Mouse (Mus musculus) urinary bladder, adult 18-20 months (tissue): ENCODE results near the gene Spag7.

Experiments used
- DNase-seq, 2 experiments: peaks; one replicate each; pipeline ENCODE4 v3.0.0; 2022; ENCODE audit warnings: low spot score in 2 of 2, mixed read lengths in 2 of 2

The Spag7 gene

DNA sequence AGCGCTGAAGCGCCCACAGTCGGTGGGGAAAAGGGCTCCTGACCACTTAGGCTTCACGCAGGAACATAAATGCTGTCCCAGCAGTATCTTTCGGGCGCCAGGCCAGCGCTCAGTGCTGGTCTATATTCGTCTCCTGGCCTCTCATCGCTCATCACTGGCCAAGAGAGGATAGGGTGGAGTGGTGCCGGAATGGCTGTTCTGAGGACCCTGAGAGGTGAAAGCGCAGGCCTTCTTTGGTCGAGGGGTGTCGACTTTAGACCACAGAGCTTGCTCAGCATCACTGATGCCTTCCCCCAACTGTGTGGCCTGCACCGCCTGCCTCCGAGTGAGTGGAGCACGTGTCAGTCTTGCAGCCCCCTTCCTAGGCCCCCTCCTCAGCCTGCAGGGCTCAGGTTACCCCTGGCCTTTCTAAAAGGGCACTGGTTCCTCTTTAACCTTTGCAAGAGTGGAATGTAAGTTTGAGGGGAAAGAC is 12.7 kb downstream of the Spag7 start:
- no peak for DNase-seq

DNA sequence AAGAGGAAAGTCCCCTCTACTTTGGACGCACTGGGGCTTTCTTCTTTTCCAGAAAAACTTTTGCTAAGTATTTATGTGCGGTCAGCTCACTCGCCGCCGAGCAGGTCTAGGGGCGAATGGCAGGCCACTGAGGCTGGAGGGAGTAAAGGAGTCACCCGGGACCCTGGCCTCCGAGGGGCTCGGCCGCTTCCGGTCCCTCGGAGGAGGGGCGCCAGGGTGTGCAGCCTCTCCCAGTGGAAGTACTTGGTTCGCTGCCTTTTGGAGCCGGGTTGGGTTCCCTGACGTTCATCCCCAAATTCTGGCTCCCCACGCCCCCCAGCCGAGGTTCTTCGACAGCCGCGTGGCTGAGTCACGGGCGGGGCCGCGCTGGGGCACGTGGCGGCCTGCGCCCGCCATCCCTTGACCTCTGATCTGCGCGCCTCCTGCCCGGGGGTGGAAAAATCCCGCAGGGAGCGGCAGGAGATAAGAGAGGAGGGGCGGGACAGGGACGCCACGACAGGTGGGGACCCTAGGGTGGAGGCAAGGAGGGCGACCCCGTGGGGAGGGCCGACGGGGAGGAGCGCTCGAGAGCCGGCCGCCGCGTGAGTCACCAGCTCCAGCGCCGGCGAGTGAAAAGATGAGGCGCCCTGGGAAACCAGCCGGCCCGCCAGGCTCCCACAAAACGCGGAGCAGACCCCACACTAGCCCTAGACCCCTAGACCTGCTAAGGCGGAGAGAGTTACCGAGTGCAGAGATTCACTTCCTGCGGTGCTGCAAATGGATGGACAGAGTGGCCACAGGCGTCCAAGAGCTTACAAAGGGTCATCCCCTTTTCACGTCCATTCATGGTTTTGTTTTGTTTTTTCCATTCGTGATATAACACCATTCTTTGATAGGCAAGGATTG is 13.4 kb downstream of the Spag7 start:
- DNase-seq, result peak; percentile 70 to 78

- peak; percentile 77 to 87 for DNase-seq
Observed at GRCm38 (mm10) chr11:70654923-70655570, 14.2 kb downstream of the Spag7 start.

DNA sequence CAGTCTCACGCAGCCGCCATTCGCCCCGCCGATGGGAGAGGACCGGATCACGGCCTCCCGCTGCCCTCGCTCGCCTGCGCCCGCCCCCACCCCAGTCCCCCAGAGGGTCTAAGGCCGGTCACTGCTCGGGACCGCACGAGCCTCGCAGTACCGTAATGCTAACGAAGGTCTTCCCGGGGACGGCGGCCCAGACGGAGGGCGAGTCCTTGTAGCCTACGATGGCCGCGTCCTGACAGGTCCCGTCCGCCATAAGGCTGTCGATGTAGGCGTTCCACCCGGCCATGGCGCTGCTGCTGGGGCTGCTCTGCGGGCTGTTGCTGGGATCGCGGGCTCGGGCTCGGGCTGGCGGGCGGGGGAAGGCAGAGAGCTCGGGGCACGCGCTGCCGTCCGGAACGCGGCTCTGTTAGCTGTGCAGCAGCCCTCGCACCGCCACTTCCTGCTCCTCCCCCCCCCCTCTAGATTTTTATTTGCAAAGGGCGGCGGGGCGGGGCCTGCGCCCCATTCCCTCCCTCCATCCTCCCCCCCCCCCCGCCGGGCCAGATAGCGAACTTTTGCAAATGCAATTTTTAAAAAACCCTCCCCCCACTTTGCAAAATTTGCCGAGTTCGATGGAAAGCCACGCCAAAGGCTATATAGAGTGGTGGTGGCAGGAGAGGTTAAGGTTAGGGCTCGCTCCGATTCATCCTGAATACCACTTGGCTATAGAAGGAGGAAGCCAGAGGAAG is 14.9 kb downstream of the Spag7 start, which contains the start of gene Pfn1:
Pfn1 (minus strand) TSS at position 447 of the 725 bp plus-strand sequence.
- peak in 1 of 2 experiments; percentile 59 for DNase-seq

GRCm38 (mm10) chr11:70653345-70654197 is 15.6 kb downstream of the Spag7 start:
- DNase-seq, result peak; percentile 57 to 60

- DNase-seq, result no peak
Observed at GRCm38 (mm10) chr11:70652884-70653344, 16.3 kb downstream of the Spag7 start.

- DNase-seq, result no peak
Observed at GRCm38 (mm10) chr11:70652029-70652883, 17.0 kb downstream of the Spag7 start.

GRCm38 (mm10) chr11:70651391-70651790 is 17.8 kb downstream of the Spag7 start:
- DNase-seq, result no peak

GRCm38 (mm10) chr11:70650322-70651175 is 18.7 kb downstream of the Spag7 start:
- DNase-seq, result no peak

- no peak for DNase-seq
Observed at GRCm38 (mm10) chr11:70649185-70649734, 20.0 kb downstream of the Spag7 start.

- no peak for DNase-seq
Observed at GRCm38 (mm10) chr11:70648512-70648911, 20.7 kb downstream of the Spag7 start.

- no peak for DNase-seq
Observed at GRCm38 (mm10) chr11:70647716-70648420, 21.3 kb downstream of the Spag7 start.

DNA sequence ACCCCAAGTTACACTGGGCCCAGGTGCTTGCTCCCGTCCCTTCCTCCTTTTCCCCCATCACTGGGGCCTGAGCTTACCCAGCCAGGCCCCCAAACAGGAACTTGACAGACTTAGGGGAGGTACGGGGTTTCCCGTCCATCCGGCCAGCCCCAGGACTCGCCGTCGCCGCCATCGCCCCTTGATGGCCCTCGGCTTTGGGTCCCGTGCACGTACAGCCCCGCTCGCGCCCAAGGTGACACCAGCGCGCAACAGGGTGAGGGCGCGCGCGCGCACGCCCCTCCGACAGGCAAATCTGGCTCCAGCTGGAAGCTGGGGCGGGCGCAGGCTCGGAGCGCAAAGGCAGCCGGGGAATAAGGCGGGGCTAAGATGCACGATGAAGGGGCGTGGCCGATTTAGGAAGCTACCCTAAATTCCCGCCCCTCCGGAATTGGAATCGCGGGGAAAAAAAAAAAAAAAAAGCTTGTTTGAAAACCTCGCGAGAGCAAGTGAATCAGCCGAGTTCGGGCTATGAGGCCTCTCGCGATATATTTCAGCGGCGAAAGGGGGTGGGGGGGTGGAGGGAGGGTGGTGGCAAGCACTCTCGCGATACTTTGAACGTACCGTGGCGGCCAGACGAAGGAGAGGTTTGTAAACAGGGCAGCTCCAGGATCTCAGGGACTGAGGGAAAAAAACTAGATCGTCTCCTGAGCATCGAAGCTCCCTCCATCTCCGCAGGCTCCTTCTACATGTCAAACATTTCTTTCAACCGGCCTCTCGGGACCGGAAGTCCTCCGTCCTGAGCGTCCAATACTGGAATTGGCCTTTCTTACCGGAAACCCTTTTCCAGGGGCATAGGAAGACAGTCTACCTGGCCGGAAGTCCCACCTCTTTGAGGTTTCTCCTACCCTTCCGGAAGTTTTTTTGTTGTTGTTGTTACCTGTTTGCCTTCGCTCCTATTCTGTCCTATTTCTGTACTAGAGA is 22.2 kb downstream of the Spag7 start, which contains the start of the genes Rnf167 and Slc25a11:
Rnf167 (plus strand) TSS at position 545 of the 960 bp plus-strand sequence.
Slc25a11 (minus strand) TSS at position 789 of the 960 bp plus-strand sequence.
- peak; percentile 85 to 94 for DNase-seq

GRCm38 (mm10) chr11:70646259-70646555 is 23.0 kb downstream of the Spag7 start:
- DNase-seq, result no peak

DNA sequence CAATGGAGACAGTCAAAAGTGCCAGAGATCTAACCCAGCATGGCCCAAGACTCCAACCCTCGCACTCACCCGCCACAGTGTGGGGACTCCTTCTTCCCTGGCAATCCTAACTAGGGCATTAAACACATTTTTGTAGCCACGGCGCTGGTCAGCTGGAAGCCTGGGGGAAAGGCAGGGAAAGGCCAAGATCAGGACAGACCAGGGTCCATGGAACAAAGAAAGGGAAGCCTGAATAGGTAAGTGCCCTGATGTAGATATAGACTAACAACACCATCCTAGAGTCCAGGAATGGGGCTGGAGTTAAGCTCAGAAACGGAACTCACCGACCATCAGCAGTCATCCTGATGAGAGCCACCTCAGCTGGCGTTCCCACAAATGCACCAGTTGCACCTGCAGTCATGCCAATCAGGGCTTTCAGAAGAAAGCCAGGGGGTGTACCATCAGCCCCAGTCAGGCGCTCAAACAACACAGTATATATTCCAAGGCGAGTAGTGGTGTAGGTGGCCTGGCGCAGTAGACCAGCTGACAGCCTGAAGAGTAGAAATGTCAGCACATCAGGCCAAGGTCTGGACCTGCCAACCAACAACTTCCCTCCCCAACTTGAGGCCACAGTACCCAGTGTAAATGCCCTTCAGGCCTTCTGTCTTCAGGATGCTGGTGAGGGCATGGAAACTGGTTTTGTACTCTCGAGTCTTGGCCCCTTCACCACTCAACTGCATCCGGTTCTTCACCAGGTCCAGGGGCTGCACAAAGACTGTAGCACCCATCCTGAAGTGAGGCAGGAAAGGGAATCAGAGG is 23.6 kb downstream of the Spag7 start:
- no peak for DNase-seq

DNA sequence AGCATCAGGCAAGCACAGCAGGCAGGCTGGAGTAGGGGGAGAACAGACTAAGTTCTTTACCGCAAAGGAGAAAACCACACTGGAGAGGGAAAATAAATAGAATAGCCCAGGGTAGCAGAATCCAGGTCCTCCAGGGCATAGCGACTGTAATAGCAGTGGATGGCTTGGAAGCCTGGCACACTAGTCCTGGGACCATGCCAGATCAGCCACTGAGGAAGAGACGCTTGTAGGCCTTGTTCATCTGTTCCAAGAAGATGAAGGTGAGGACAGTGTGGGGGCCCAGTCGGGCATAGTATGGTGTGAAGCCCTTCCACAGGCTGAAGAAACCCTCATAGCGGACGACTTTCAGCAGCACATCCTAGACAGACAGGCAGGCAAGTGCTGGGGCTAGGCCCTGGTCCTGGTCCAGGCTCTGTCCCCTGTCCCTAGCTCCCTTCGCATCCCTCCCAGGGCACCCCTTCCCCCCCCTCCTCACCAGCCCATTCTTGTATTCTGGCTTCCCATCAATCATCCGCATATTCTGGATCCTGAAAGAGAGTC is 24.6 kb downstream of the Spag7 start:
- no peak for DNase-seq
